Mouse (Mus musculus): ENCODE measurements at regions not wholly inside any gene's neighbourhood (a gene's known extent, or its start where the extent isn't known, plus 50 kb on each side); places are given as distances from the start of the nearest gene placed in this dataset.
A peak's percentile ranks its signal among the peaks of the same experiment; 100 is the strongest.
"Not testable (repeated sequence)": the region's sequence is repeated elsewhere in the genome, so short reads cannot be mapped to it uniquely, and the experiment has no call there.

- no peak for DNase-seq
Measured at GRCm38 (mm10) chr13:45130516-45131249, 52.2 kb downstream of the Gm9817 start.

- no peak for DNase-seq
Measured at GRCm38 (mm10) chr13:45140616-45141015, 62.1 kb downstream of the Gm9817 start.

GRCm38 (mm10) chr13:45145129-45145528 lies 66.6 kb downstream of the Gm9817 start:
- DNase-seq = no peak

- DNase-seq = no peak
Measured at GRCm38 (mm10) chr13:45156223-45156622, 77.7 kb downstream of the Gm9817 start.

- no peak for DNase-seq
Measured at GRCm38 (mm10) chr13:45156982-45157381, 78.5 kb downstream of the Gm9817 start.

- DNase-seq = no peak
Measured at GRCm38 (mm10) chr13:45160281-45160680, 81.8 kb downstream of the Gm9817 start.

GRCm38 (mm10) chr13:45164001-45164778 lies 85.7 kb downstream of the Gm9817 start:
- no peak for DNase-seq

- DNase-seq = no peak
Measured at GRCm38 (mm10) chr13:45165159-45165558, 86.7 kb downstream of the Gm9817 start.

GRCm38 (mm10) chr13:45169716-45170115 lies 91.2 kb downstream of the Gm9817 start:
- DNase-seq = no peak

GRCm38 (mm10) chr13:45173139-45173538 lies 94.6 kb downstream of the Gm9817 start:
- no peak for DNase-seq

GRCm38 (mm10) chr13:45175711-45176205 lies 97.3 kb downstream of the Gm9817 start:
- not testable (repeated sequence) for DNase-seq

- no peak for DNase-seq
Measured at GRCm38 (mm10) chr13:45181529-45182230, 103.2 kb downstream of the Gm9817 start.

- no peak for DNase-seq
Measured at GRCm38 (mm10) chr13:45189389-45189788, 110.9 kb downstream of the Gm9817 start.

GRCm38 (mm10) chr13:45190151-45190550 lies 111.7 kb downstream of the Gm9817 start:
- DNase-seq = no peak

- no peak for DNase-seq
Measured at GRCm38 (mm10) chr13:45192079-45192478, 113.6 kb downstream of the Gm9817 start.

GRCm38 (mm10) chr13:45195562-45195961 lies 117.1 kb downstream of the Gm9817 start:
- no peak for DNase-seq

- no peak for DNase-seq
Measured at GRCm38 (mm10) chr13:45196363-45196762, 117.9 kb downstream of the Gm9817 start.

- peak; percentile 9 for DNase-seq
Measured at GRCm38 (mm10) chr13:45200511-45201120, 122.1 kb downstream of the Gm9817 start.

- no peak for DNase-seq
Measured at GRCm38 (mm10) chr13:45204856-45205255, 126.4 kb downstream of the Gm9817 start.

- DNase-seq = no peak
Measured at GRCm38 (mm10) chr13:45208540-45209197, 130.2 kb downstream of the Gm9817 start.

- no peak for DNase-seq
Measured at GRCm38 (mm10) chr13:45211241-45211640, 132.7 kb downstream of the Gm9817 start.

GRCm38 (mm10) chr13:45213116-45213834 lies 134.8 kb downstream of the Gm9817 start:
- no peak for DNase-seq

Data from cerebellum, adult 11 months (tissue).